Mouse (Mus musculus): ENCODE results near the gene Fgf12. TPM values are rescaled to one million over a fixed set of nuclear protein-coding genes. Genes with fewer than 3 reads are reported as not detected.

Gene Fgf12
- polyA plus RNA-seq, 1 experiment from 2014 or later: 59.4 TPM

GRCm38 (mm10) chr16:28242867-28243649 is 509.8 kb downstream of the Fgf12 start:
- Histone ChIP-seq H3K36me3 (replicated peaks; ENCODE audit: control insufficient read depth, insufficient read depth) (no peaks in the 10 kb centered on the region), H3K9ac (no peak overlapping the region), H3K9me3 (ENCODE audit: control insufficient read depth, low read length) (no peaks in the 10 kb centered on the region), H3K4me3 (replicated peaks; ENCODE audit: low read length) (no peak overlapping the region), H3K4me1 (replicated peaks; ENCODE audit: control insufficient read depth, insufficient read depth, low read length) (no peaks in the 10 kb centered on the region; the same call in 1 of the 2 replicates), H3K27me3 (ENCODE audit: control insufficient read depth, insufficient read depth, low read length) (no peaks in the 10 kb centered on the region), H3K4me2 (replicated peaks) (no peak overlapping the region), H3K27ac (no peak overlapping the region)
- DNase-seq (ENCODE audit: low spot score): no peak
- ATAC-seq (ENCODE audit: low FRiP score): no peak
- WGBS: 88% methylated on average over 3 of the region's 3 CpGs

- no peaks in the 10 kb centered on the region for H3K9me3 ChIP-seq (ENCODE audit: control insufficient read depth, low read length)
- ATAC-seq (ENCODE audit: low FRiP score) (no peak), DNase-seq (ENCODE audit: low spot score) (no peak)
- no peaks in the 10 kb centered on the region for H3K27me3 ChIP-seq (ENCODE audit: control insufficient read depth, insufficient read depth, low read length)
- no peaks in the 10 kb centered on the region; the same call in 1 of the 2 replicates for H3K4me1 ChIP-seq (replicated peaks; ENCODE audit: control insufficient read depth, insufficient read depth, low read length)
- H3K4me3 ChIP-seq (replicated peaks; ENCODE audit: low read length): no peak overlapping the region
- H3K27ac ChIP-seq: no peak overlapping the region
- 89% methylated on average over 4 of the region's 4 CpGs for WGBS
- H3K4me2 ChIP-seq (replicated peaks): no peak overlapping the region
- H3K36me3 ChIP-seq (replicated peaks; ENCODE audit: control insufficient read depth, insufficient read depth): no peaks in the 10 kb centered on the region
- no peak overlapping the region for H3K9ac ChIP-seq
Measured at GRCm38 (mm10) chr16:28239382-28239781, 513.5 kb downstream of the Fgf12 start.

- no peaks in the 10 kb centered on the region for H3K27me3 ChIP-seq (ENCODE audit: control insufficient read depth, insufficient read depth, low read length)
- 62% methylated on average over 13 of the region's 13 CpGs for WGBS
- no peak overlapping the region for H3K27ac ChIP-seq
- H3K36me3 ChIP-seq (replicated peaks; ENCODE audit: control insufficient read depth, insufficient read depth): no peaks in the 10 kb centered on the region
- no peak overlapping the region for H3K9ac ChIP-seq
- H3K9me3 ChIP-seq (ENCODE audit: control insufficient read depth, low read length): no peaks in the 10 kb centered on the region
- DNase-seq (ENCODE audit: low spot score) (no peak), ATAC-seq (ENCODE audit: low FRiP score) (peak; percentile 37; the same call in 1 of the 2 replicates)
- no peak overlapping the region for H3K4me3 ChIP-seq (replicated peaks; ENCODE audit: low read length)
- H3K4me1 ChIP-seq (replicated peaks; ENCODE audit: control insufficient read depth, insufficient read depth, low read length): no peaks in the 10 kb centered on the region; the same call in 1 of the 2 replicates
- H3K4me2 ChIP-seq (replicated peaks): peak overlapping the region; percentile 17
Measured at GRCm38 (mm10) chr16:28238019-28238868, 514.6 kb downstream of the Fgf12 start.

GRCm38 (mm10) chr16:28215930-28216329 is 536.9 kb downstream of the Fgf12 start:
- WGBS: 87% methylated on average over 5 of the region's 5 CpGs
- DNase-seq (ENCODE audit: low spot score) (no peak), ATAC-seq (ENCODE audit: low FRiP score) (no peak)
- Histone ChIP-seq H3K4me1 (replicated peaks; ENCODE audit: control insufficient read depth, insufficient read depth, low read length) (no peaks in the 10 kb centered on the region), H3K9me3 (ENCODE audit: control insufficient read depth, low read length) (no peaks in the 10 kb centered on the region), H3K4me2 (replicated peaks) (no peak overlapping the region), H3K36me3 (replicated peaks; ENCODE audit: control insufficient read depth, insufficient read depth) (no peaks in the 10 kb centered on the region), H3K9ac (no peak overlapping the region), H3K27ac (no peak overlapping the region), H3K4me3 (replicated peaks; ENCODE audit: low read length) (no peak overlapping the region), H3K27me3 (ENCODE audit: control insufficient read depth, insufficient read depth, low read length) (no peaks in the 10 kb centered on the region)

GRCm38 (mm10) chr16:28212411-28212810 is 540.5 kb downstream of the Fgf12 start:
- Histone ChIP-seq H3K4me1 (replicated peaks; ENCODE audit: control insufficient read depth, insufficient read depth, low read length) (no peaks in the 10 kb centered on the region), H3K4me3 (replicated peaks; ENCODE audit: low read length) (no peak overlapping the region), H3K9me3 (ENCODE audit: control insufficient read depth, low read length) (no peaks in the 10 kb centered on the region), H3K4me2 (replicated peaks) (no peak overlapping the region), H3K27me3 (ENCODE audit: control insufficient read depth, insufficient read depth, low read length) (no peaks in the 10 kb centered on the region), H3K9ac (no peak overlapping the region), H3K27ac (no peak overlapping the region), H3K36me3 (replicated peaks; ENCODE audit: control insufficient read depth, insufficient read depth) (no peaks in the 10 kb centered on the region)
- DNase-seq (ENCODE audit: low spot score) (no peak), ATAC-seq (ENCODE audit: low FRiP score) (no peak)
- 84% methylated on average over 1 of the region's 1 CpGs for WGBS

GRCm38 (mm10) chr16:28156443-28156842 is 596.4 kb downstream of the Fgf12 start:
- Histone ChIP-seq H3K36me3 (replicated peaks; ENCODE audit: control insufficient read depth, insufficient read depth) (no peaks in the 10 kb centered on the region), H3K4me1 (replicated peaks; ENCODE audit: control insufficient read depth, insufficient read depth, low read length) (no peaks in the 10 kb centered on the region), H3K27ac (no peak overlapping the region), H3K4me3 (replicated peaks; ENCODE audit: low read length) (no peak overlapping the region), H3K27me3 (ENCODE audit: control insufficient read depth, insufficient read depth, low read length) (no peaks in the 10 kb centered on the region), H3K9ac (no peak overlapping the region), H3K4me2 (replicated peaks) (no peak overlapping the region), H3K9me3 (ENCODE audit: control insufficient read depth, low read length) (no peaks in the 10 kb centered on the region)
- ATAC-seq (ENCODE audit: low FRiP score) (no peak), DNase-seq (ENCODE audit: low spot score) (no peak)
- 94% methylated on average over 2 of the region's 2 CpGs for WGBS

- WGBS: 83% methylated on average over 3 of the region's 3 CpGs
- no peaks in the 10 kb centered on the region for H3K36me3 ChIP-seq (replicated peaks; ENCODE audit: control insufficient read depth, insufficient read depth)
- no peaks in the 10 kb centered on the region for H3K4me1 ChIP-seq (replicated peaks; ENCODE audit: control insufficient read depth, insufficient read depth, low read length)
- H3K4me2 ChIP-seq (replicated peaks): no peak overlapping the region
- ATAC-seq (ENCODE audit: low FRiP score): no peak
- H3K27me3 ChIP-seq (ENCODE audit: control insufficient read depth, insufficient read depth, low read length): no peaks in the 10 kb centered on the region
- no peak overlapping the region for H3K9ac ChIP-seq
- H3K9me3 ChIP-seq (ENCODE audit: control insufficient read depth, low read length): no peaks in the 10 kb centered on the region
- DNase-seq (ENCODE audit: low spot score): no peak
- H3K27ac ChIP-seq: no peak overlapping the region
- no peak overlapping the region for H3K4me3 ChIP-seq (replicated peaks; ENCODE audit: low read length)
Measured at GRCm38 (mm10) chr16:28140972-28141371, 611.9 kb downstream of the Fgf12 start.

GRCm38 (mm10) chr16:28127006-28127405 is 625.9 kb downstream of the Fgf12 start:
- no peak overlapping the region for H3K4me2 ChIP-seq (replicated peaks)
- H3K27me3 ChIP-seq (ENCODE audit: control insufficient read depth, insufficient read depth, low read length): no peaks in the 10 kb centered on the region
- no peaks in the 10 kb centered on the region for H3K4me1 ChIP-seq (replicated peaks; ENCODE audit: control insufficient read depth, insufficient read depth, low read length)
- no peaks in the 10 kb centered on the region for H3K36me3 ChIP-seq (replicated peaks; ENCODE audit: control insufficient read depth, insufficient read depth)
- H3K27ac ChIP-seq: no peak overlapping the region
- H3K4me3 ChIP-seq (replicated peaks; ENCODE audit: low read length): no peak overlapping the region
- H3K9me3 ChIP-seq (ENCODE audit: control insufficient read depth, low read length): no peaks in the 10 kb centered on the region
- no peak overlapping the region for H3K9ac ChIP-seq
- ATAC-seq (ENCODE audit: low FRiP score) (no peak), DNase-seq (ENCODE audit: low spot score) (no peak)
- WGBS: 65% methylated on average over 2 of the region's 2 CpGs
